Mouse (Mus musculus) intestine, embryonic 15.5 days (tissue): ENCODE data around the gene Dner. TPM values are rescaled to one million over a fixed set of nuclear protein-coding genes. Genes with fewer than 3 reads are reported as not detected.

Experiments
- ATAC-seq: fragments of 200-750 bp; cut with Nextera tagmentation; 2 replicates; pipeline ENCODE4 v1.8.0; 2017; ENCODE audit warnings: moderate TSS enrichment, moderate library complexity
- H3K27ac ChIP-seq: fragments of 300-500 bp; sonication (generic); 2 replicates; pipeline ENCODE4 v1.5.1; 2015; ENCODE audit warnings: mild to moderate bottlenecking, inconsistent platforms
- H3K27me3 ChIP-seq: fragments of 300-500 bp; sonication (generic); replicated peaks from 2 replicates; pipeline ENCODE4 v1.6.1; 2015; ENCODE audit warnings: inconsistent platforms
- H3K36me3 ChIP-seq: fragments of 300-500 bp; sonication (generic); 2 replicates; pipeline ENCODE4 v1.6.1; 2015; ENCODE audit warnings: inconsistent platforms
- H3K4me1 ChIP-seq: fragments of 300-500 bp; sonication (generic); replicated peaks from 2 replicates; pipeline ENCODE4 v1.6.1; 2015; ENCODE audit warnings: inconsistent platforms
- H3K4me2 ChIP-seq: fragments of 300-500 bp; sonication (generic); replicated peaks from 2 replicates; pipeline ENCODE4 v1.6.1; 2015; ENCODE audit warnings: mild to moderate bottlenecking, inconsistent platforms
- H3K4me3 ChIP-seq: fragments of 300-500 bp; sonication (generic); replicated peaks from 2 replicates; pipeline ENCODE4 v1.5.1; 2015; ENCODE audit warnings: inconsistent platforms
- H3K9ac ChIP-seq: fragments of 300-500 bp; sonication (generic); 2 replicates; pipeline ENCODE4 v1.6.1; 2015; ENCODE audit warnings: inconsistent platforms
- H3K9me3 ChIP-seq: fragments of 300-500 bp; sonication (generic); 2 replicates; pipeline ENCODE4 v1.6.1; 2016; ENCODE audit warnings: inconsistent platforms
- WGBS: fragments of 180-500 bp; shearing (Covaris S2); methylation state at CpG from one replicate; pipeline ENCODE4 v1.1.7; 2015; 5-methylcytosine and 5-hydroxymethylcytosine counted together
- polyA plus RNA-seq: library from polyadenylated mRNA; unstranded; fragments of >200 nt; fragmentation: Nextera tagmentation; extraction: Ambion mirVana; gene quantifications from 2 replicates; pipeline ENCODE4 v1.2.1, GENCODE M21; 2015

The Dner gene
- polyA plus RNA-seq, 1 experiment from 2014 or later = 4.1 TPM

GRCm38 (mm10) chr1:84619131-84619760, 76.8 kb downstream of the Dner start:
- Histone ChIP-seq H3K9ac (no peak overlapping the region), H3K36me3 (no peaks in the 10 kb centered on the region), H3K4me3 (no peak overlapping the region), H3K4me1 (no peaks in the 10 kb centered on the region), H3K9me3 (no peaks in the 10 kb centered on the region), H3K4me2 (no peak overlapping the region), H3K27ac (no peak overlapping the region), H3K27me3 (no peaks in the 10 kb centered on the region)
- WGBS = 48% methylated on average over 16 of the region's 16 CpGs
- ATAC-seq = no peak

DNA sequence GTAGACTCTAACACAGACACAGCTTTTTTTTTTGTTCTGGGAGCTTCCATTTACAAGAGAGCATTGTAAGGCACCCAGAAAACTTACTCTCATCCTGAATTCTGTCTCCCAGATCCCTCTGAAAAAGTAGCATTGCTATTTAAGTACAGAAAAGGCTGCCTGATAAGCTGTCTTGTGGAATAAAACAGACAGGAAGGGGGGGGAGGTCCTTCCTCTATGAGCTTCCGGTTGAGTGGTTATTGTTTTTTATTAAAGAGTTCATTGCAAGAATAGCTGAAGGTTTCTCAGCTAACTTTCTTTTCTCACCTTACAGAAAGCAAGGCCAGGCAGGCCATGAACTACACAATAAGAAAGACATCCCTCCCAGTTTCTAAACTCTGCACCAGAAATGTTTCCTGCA, 77.9 kb downstream of the Dner start:
- Histone ChIP-seq H3K9me3 (no peaks in the 10 kb centered on the region), H3K27me3 (no peaks in the 10 kb centered on the region), H3K4me1 (no peaks in the 10 kb centered on the region), H3K4me2 (no peak overlapping the region), H3K9ac (no peak overlapping the region), H3K4me3 (no peak overlapping the region), H3K36me3 (no peaks in the 10 kb centered on the region), H3K27ac (no peak overlapping the region)
- 67% methylated on average over 1 of the region's 1 CpGs for WGBS
- no peak for ATAC-seq

DNA sequence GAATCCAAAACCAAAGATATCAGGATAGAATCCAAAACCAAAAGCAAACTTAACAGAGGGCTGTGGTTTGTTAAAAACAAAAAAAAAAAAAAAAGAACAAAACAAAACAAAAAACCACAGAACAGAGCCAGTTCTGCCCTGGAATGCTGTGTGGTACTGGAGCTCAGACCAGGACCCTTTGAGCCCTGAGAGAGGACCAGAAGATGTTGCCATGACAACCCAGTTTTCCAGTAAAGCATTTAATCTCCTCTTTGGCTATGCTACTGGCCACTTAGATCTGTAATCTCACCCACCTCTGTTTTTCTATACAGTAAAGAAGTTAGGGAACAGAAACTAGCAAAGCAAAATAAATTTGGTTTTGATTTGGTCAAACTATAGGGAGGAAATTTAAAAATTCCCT, 79.9 kb downstream of the Dner start:
- Histone ChIP-seq H3K4me1 (no peaks in the 10 kb centered on the region), H3K4me3 (no peak overlapping the region), H3K4me2 (no peak overlapping the region), H3K36me3 (no peaks in the 10 kb centered on the region), H3K27ac (no peak overlapping the region), H3K9ac (no peak overlapping the region), H3K9me3 (no peaks in the 10 kb centered on the region), H3K27me3 (no peaks in the 10 kb centered on the region)
- no peak for ATAC-seq

DNA sequence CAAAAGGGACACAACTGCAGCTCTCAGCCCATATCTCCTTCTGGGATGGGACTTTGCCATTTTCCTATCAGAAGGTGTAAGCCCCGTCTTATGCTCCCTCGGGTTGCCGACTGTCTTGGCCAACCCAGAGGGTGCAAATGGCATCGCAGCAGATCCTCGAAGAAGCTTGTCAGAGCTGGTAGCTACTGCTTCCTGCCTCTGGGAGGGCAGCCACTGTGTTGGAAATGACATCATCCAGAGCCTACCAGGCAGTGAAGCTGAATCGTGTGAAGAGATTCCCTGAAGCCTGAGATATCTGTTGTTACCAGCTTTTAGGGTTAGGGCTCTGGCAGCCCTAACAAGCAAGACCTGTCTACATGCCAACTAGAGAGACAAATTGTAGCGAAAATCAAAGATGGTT, 81.4 kb downstream of the Dner start:
- no peaks in the 10 kb centered on the region for H3K4me1 ChIP-seq
- no peak overlapping the region for H3K9ac ChIP-seq
- no peaks in the 10 kb centered on the region for H3K27me3 ChIP-seq
- no peaks in the 10 kb centered on the region for H3K36me3 ChIP-seq
- no peak overlapping the region for H3K4me3 ChIP-seq
- no peak overlapping the region for H3K4me2 ChIP-seq
- H3K9me3 ChIP-seq = no peaks in the 10 kb centered on the region
- ATAC-seq = no peak
- WGBS = 69% methylated on average over 7 of the region's 7 CpGs
- H3K27ac ChIP-seq = no peak overlapping the region

DNA sequence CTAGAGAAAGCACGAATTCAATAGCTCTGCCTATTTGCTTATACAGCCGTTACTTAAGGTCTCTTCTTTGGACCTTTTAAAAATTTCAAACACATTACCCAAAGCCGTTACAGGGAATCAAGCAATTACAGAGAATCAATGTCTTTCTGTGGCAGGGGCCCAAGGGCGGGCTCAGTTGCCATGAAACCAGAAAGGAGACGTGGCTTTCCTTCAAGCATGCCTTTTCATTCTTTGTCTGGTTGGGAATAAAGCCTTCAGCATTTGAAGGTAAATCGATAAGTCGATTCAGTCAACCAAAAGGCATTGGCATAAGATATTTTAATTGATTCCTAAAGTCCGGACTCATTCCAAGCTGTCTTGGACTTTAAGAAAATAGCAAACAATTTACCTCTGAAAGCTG, 82.9 kb downstream of the Dner start:
- no peaks in the 10 kb centered on the region for H3K4me1 ChIP-seq
- H3K36me3 ChIP-seq = no peaks in the 10 kb centered on the region
- no peak overlapping the region for H3K27ac ChIP-seq
- no peaks in the 10 kb centered on the region for H3K9me3 ChIP-seq
- no peaks in the 10 kb centered on the region for H3K27me3 ChIP-seq
- no peak overlapping the region for H3K4me3 ChIP-seq
- H3K9ac ChIP-seq = no peak overlapping the region
- WGBS = 81% methylated on average over 8 of the region's 8 CpGs
- ATAC-seq = no peak
- H3K4me2 ChIP-seq = no peak overlapping the region

DNA sequence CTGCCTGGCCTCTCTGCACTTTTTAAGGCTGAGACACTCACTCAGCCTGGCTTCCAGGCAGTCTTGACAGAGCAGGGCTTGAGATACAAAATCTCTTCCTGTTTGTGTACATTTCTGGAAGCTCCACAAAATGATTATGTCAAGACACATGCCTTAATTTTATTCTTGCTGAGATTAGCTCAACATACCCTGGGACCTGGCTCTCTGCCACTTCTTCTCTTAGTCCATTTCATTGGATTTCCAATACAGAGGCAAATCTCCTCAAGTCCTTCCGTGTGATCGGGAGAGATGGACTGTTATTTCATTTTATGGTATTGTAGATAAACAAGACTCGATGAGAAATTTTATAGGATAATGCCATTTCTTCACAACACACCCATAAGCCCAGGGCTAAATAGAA, 84.7 kb downstream of the Dner start:
- no peak for ATAC-seq
- no peak overlapping the region for H3K27ac ChIP-seq
- H3K36me3 ChIP-seq = no peaks in the 10 kb centered on the region
- H3K9me3 ChIP-seq = no peaks in the 10 kb centered on the region
- no peaks in the 10 kb centered on the region for H3K4me1 ChIP-seq
- H3K4me3 ChIP-seq = no peak overlapping the region
- 67% methylated on average over 3 of the region's 3 CpGs for WGBS
- no peaks in the 10 kb centered on the region for H3K27me3 ChIP-seq
- no peak overlapping the region for H3K4me2 ChIP-seq
- no peak overlapping the region for H3K9ac ChIP-seq

GRCm38 (mm10) chr1:84599025-84599424, 97.0 kb downstream of the Dner start:
- Histone ChIP-seq H3K4me1 (no peaks in the 10 kb centered on the region), H3K4me2 (no peak overlapping the region), H3K4me3 (no peak overlapping the region), H3K36me3 (no peaks in the 10 kb centered on the region), H3K27me3 (no peaks in the 10 kb centered on the region), H3K9me3 (no peaks in the 10 kb centered on the region), H3K27ac (no peak overlapping the region), H3K9ac (no peak overlapping the region)
- WGBS = 86% methylated on average over 5 of the region's 5 CpGs
- ATAC-seq = no peak

GRCm38 (mm10) chr1:84596023-84596422, 100.0 kb downstream of the Dner start:
- H3K9me3 ChIP-seq = no peaks in the 10 kb centered on the region
- ATAC-seq = no peak
- no peaks in the 10 kb centered on the region for H3K4me1 ChIP-seq
- no peak overlapping the region for H3K4me3 ChIP-seq
- H3K27me3 ChIP-seq = no peaks in the 10 kb centered on the region
- no peaks in the 10 kb centered on the region for H3K36me3 ChIP-seq
- H3K9ac ChIP-seq = no peak overlapping the region
- 71% methylated on average over 3 of the region's 3 CpGs for WGBS
- H3K4me2 ChIP-seq = no peak overlapping the region
- no peak overlapping the region for H3K27ac ChIP-seq

- H3K9ac ChIP-seq = no peak overlapping the region
- H3K36me3 ChIP-seq = no peaks in the 10 kb centered on the region
- H3K4me1 ChIP-seq = no peaks in the 10 kb centered on the region
- no peak overlapping the region for H3K4me3 ChIP-seq
- WGBS = 76% methylated on average over 3 of the region's 3 CpGs
- H3K4me2 ChIP-seq = no peak overlapping the region
- no peak for ATAC-seq
- H3K27me3 ChIP-seq = no peaks in the 10 kb centered on the region
- H3K9me3 ChIP-seq = no peaks in the 10 kb centered on the region
- no peak overlapping the region for H3K27ac ChIP-seq
These were observed 103.6 kb downstream of the Dner start for GRCm38 (mm10) chr1:84592394-84592793.

DNA sequence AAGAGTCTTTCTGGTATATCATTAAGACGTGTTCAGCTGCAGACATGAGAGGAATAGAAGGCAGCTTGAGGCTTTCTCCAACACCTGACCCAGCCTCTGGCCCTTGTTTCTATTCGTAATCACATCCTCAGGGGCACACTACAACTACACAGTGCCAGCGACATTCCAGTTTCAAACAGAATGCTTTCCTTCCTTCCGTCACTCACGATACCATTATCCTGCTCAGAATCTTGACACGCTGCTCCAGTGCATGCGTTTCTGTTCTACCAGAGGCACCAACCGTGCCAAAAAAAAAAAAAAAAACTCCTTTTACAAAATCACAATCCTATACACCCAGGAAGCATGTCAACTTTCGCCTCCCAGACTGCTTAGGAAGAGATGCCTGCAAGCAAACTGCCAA, 105.5 kb downstream of the Dner start:
- ATAC-seq = no peak
- WGBS = 79% methylated on average over 9 of the region's 9 CpGs

DNA sequence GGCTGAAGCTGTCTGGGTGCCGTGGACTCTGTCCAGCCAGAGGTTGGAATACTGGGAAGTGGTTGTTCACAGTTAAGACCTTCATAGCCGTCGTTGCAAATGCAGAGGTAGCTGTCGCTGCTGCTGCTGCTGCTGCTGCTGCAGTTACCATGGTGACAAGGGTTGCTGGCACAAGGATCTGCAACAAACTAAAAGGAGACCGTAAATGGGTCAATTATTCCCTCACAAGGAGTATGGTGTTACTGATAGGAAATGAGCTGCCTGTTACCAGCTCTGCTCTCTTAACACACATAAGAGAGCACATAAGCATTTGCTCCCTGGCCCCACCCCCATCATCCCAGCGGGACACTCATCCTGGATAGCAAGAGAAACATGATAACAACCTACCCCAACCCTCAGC, 110.6 kb downstream of the Dner start:
- H3K27ac ChIP-seq = no peak overlapping the region
- no peak overlapping the region for H3K9ac ChIP-seq
- no peak for ATAC-seq
- H3K9me3 ChIP-seq = no peaks in the 10 kb centered on the region
- H3K36me3 ChIP-seq = no peaks in the 10 kb centered on the region
- no peaks in the 10 kb centered on the region for H3K4me1 ChIP-seq
- no peak overlapping the region for H3K4me2 ChIP-seq
- H3K4me3 ChIP-seq = no peak overlapping the region
- no peaks in the 10 kb centered on the region for H3K27me3 ChIP-seq
- 19% methylated on average over 6 of the region's 6 CpGs for WGBS

More for the DNA sequence above, 105.5 kb downstream of the Dner start:
- H3K27ac ChIP-seq = no peak overlapping the region
- no peak overlapping the region for H3K4me3 ChIP-seq
- no peaks in the 10 kb centered on the region for H3K36me3 ChIP-seq
- no peaks in the 10 kb centered on the region for H3K4me1 ChIP-seq
- H3K27me3 ChIP-seq = no peaks in the 10 kb centered on the region
- no peak overlapping the region for H3K4me2 ChIP-seq
- H3K9me3 ChIP-seq = no peaks in the 10 kb centered on the region
- no peak overlapping the region for H3K9ac ChIP-seq

DNA sequence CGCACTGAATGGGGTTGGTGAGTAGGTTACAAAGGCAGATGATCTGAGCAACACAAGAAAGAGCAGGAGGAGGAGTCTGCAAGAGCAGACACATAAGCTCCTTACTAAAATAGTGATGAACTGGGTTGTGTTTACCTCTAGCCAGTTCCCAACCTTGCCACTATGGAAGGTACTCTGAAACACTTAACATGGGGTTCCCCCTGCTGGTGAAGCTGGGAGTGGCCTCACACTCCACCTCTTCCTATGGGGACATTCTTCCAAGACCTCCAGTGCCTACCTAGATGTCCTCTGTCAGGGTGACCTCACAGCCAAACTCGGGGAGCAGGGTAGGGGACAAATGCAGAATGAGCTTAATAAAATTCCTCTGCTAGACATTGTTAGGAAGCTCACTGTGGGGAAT, 114.2 kb downstream of the Dner start:
- no peaks in the 10 kb centered on the region for H3K27me3 ChIP-seq
- no peaks in the 10 kb centered on the region for H3K4me1 ChIP-seq
- no peak overlapping the region for H3K4me3 ChIP-seq
- H3K9me3 ChIP-seq = no peaks in the 10 kb centered on the region
- no peak for ATAC-seq
- H3K27ac ChIP-seq = no peak overlapping the region
- no peak overlapping the region for H3K9ac ChIP-seq
- no peak overlapping the region for H3K4me2 ChIP-seq
- 56% methylated on average over 2 of the region's 2 CpGs for WGBS
- H3K36me3 ChIP-seq = no peaks in the 10 kb centered on the region

- 65% methylated on average over 8 of the region's 8 CpGs for WGBS
- Histone ChIP-seq H3K27ac (no peak overlapping the region), H3K27me3 (no peaks in the 10 kb centered on the region), H3K4me2 (no peak overlapping the region), H3K9ac (no peak overlapping the region), H3K9me3 (no peaks in the 10 kb centered on the region), H3K4me1 (no peaks in the 10 kb centered on the region), H3K36me3 (no peaks in the 10 kb centered on the region), H3K4me3 (no peak overlapping the region)
- no peak for ATAC-seq
These were observed 134.2 kb downstream of the Dner start for GRCm38 (mm10) chr1:84561841-84562240.
